Mouse (Mus musculus) left cerebral cortex, postnatal 14 days (tissue): ENCODE measurements around the gene Baiap2l2. TPM values are rescaled to one million over a fixed set of nuclear protein-coding genes. Genes with fewer than 3 reads are reported as not detected.
A peak's percentile ranks its signal among the peaks of the same experiment; 100 is the strongest.

Experiments
- DNase-seq, 2 experiments: peaks; one replicate each; pipeline ENCODE4 v3.0.0; 2021 to 2022; ENCODE audit warnings: low spot score in 2 of 2, mixed read lengths in 1 of 2
- intact Hi-C: fragments of 180-260 bp; cut with DNase I; formaldehyde crosslinking; loops from one replicate; pipeline ENCODE4 v1.15.1; 2025
- total RNA-seq, 2 experiments: library from RNA; stranded (reverse); gene quantifications; 2 replicates each; pipeline ENCODE4 v1.2.3; 2021

The Baiap2l2 gene
- total RNA-seq, 2 experiments from 2014 or later = 3.3 to 7.0 TPM

GRCm38 (mm10) chr15:79306043-79306637 lies 20.8 kb upstream of the Baiap2l2 start:
- intact Hi-C loops = no loop called here
- DNase-seq = no peak

DNA sequence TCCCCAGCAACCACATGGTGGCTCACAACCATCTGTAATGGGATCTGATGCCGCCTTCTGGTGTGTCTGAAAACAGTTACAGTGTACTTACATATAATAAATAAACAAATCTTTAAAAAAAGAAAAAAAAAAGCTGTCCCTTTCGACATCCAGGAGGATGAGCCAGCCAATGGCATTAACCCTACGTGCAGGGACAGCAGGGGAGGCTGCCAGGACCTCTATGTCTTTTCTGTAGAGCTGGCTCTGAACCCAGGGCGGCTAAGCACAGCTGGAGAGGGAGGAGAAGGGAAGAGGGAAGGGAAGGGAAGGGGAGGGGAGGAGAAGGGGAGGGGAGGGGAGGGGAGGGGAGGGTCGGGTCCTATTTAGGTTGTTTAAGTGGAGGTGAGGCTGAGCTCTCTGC lies 19.5 kb upstream of the Baiap2l2 start:
- DNase-seq = no peak
- intact Hi-C loops = no loop called here

- intact Hi-C loops = no loop called here
- DNase-seq = no peak
These were observed 18.4 kb upstream of the Baiap2l2 start for GRCm38 (mm10) chr15:79303725-79304124.

GRCm38 (mm10) chr15:79299563-79300155 lies 14.3 kb upstream of the Baiap2l2 start:
- intact Hi-C loops = no loop called here

DNA sequence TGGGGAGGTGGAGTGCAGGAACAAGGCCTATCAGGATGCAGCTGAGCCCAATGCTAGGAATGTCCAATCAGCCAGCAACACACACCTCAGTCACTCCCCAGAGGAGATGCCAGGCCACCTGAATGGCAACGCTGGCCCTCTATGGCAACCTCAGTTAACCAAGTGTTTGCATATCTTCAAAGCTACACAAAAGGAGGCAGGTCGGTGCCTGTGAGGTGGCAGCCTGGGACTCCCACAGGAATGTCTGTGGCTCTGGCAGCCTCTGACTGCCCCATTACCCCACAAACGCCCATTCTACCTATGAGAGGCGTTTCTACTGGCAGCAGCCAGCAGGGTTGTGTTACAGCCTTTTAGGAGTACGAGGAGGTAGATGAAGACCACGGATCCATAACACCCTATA lies 13.2 kb upstream of the Baiap2l2 start:
- DNase-seq = no peak
- intact Hi-C loops = no loop called here

More at GRCm38 (mm10) chr15:79299563-79300155, 14.3 kb upstream of the Baiap2l2 start:
- no peak for DNase-seq

GRCm38 (mm10) chr15:79292779-79293178 lies 7.4 kb upstream of the Baiap2l2 start:
- intact Hi-C loops = no loop called here
- DNase-seq = no peak

DNA sequence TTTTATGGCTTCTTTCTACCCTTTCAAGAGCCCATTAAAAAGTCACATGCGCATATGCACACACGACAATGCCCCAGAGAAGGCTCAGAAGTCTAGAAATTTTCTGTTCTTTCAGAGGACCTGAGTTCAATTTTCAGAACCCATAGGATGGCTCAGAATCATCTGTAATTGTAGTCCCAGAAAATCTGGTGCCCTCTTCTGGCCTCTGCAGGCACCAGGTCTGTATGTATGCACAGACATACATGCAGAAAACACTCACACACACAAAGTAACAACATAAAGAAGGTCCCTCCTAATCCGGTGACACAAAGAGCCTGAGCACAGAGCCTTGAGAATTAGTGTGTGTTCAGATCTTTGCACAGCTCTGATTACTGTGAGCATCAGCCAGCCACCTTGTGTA lies 5.0 kb upstream of the Baiap2l2 start:
- intact Hi-C loops = no loop called here
- DNase-seq = no peak

GRCm38 (mm10) chr15:79289441-79289840 lies 4.1 kb upstream of the Baiap2l2 start:
- no peak for DNase-seq
- intact Hi-C loops = no loop called here

DNA sequence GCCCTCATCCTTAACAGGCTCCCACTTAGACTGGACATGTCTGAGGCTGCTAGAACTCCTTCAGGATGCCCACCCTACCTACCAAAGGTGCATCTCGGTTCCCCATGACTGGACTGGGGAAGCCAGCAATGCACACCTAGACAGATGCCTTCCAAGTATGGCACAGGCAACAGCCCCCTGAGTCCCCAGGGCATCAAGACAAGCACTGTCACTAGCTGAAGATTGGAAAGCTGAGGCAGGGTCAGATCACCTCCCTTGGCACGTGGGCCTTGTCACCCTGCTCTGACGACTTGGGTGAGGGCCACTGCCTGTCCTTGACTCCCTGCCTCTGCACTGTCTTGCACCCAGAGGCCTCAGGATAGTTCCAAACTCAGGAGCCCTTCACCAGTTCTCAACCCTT lies 3.0 kb upstream of the Baiap2l2 start:
- intact Hi-C loops = no loop called here
- DNase-seq = no peak

- intact Hi-C loops = no loop called here
- DNase-seq = no peak
These were observed 1.8 kb upstream of the Baiap2l2 start for GRCm38 (mm10) chr15:79287091-79287490.

DNA sequence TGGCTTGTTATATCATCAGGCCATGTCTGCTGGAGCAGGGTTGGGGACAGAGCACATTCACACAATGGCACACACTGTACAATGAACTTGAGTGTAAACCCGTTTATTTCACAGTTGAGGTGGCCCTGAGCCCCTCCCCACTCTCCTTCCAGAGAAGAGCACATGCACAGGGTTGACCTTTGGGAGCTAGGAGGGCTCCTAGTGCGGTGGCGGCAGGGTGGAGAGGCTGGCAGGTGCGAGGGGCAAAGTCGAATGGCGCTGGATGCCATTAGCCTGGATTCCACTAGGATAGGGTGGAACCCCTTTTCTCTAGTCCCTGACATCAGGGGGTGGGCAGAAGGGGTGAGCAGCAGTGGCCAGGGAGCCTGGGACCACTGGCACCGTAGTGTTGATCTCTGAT lies 804 bp upstream of the Baiap2l2 start:
- no peak for DNase-seq
- intact Hi-C loops = no loop called here

- intact Hi-C loops = no loop called here
- no peak for DNase-seq
These were observed 2.0 kb downstream of the Baiap2l2 start for GRCm38 (mm10) chr15:79283371-79283770.

DNA sequence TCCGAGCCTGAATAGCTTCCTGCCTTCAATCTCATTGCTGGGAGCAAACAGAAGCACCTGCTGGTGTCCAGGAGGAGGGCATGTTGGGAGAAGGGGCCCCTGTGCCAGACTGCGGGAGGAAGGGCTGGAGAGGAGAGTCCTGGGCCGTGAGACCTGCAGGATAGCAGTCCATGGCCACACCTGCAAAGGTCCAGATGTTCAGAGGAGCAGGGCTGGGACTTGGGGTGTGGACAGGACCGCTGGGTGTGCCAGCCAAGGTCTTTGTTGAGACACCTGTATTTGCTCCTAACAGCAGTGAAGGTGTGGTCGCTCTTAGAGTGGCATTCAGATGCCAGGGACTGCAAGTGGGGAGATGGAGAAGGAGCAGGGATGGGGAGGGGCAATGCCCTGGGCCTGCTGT lies 2.9 kb downstream of the Baiap2l2 start:
- DNase-seq = no peak
- intact Hi-C loops = no loop called here

DNA sequence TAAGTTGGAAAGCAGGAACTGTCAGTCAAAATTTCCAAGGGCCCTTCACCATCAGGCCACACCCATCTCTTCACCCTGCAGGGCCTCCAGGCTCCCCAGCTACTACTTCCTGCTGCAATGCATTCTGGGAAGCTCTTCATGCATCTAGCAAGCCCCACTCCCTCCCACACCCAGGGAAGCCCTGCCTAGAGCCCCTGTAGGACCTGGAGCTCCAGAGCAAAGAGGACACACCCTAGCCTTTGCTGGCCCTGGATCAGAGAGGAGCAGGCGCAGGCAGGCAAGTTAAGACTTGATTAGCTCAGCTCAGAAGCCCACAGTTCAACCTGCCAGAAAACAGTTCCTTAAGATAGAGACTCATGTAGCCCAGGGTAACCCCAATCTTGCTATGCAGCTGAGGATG lies 3.9 kb downstream of the Baiap2l2 start:
- intact Hi-C loops = no loop called here
- DNase-seq = no peak

GRCm38 (mm10) chr15:79280850-79281249 lies 4.5 kb downstream of the Baiap2l2 start:
- DNase-seq = no peak
- intact Hi-C loops = no loop called here

DNA sequence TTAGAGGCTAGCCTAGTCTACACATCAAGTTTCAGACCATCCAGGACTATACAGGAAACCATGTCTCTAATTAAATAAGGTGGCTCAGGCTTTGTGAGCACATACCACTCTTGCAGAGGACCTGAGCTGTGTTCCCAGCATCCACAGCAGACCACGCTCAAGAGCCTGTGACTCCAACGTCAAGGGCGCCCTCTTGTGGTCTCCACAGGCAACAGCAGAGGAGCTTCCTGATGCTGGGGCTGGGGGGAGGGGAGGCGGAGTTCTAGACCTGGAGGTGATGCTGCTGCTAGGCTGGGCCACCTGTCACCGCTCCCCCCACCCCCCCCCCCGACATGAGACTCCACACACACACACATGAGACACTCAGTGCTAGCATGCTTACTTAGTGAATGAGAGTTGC lies 5.1 kb downstream of the Baiap2l2 start:
- intact Hi-C loops = no loop called here
- DNase-seq = no peak

DNA sequence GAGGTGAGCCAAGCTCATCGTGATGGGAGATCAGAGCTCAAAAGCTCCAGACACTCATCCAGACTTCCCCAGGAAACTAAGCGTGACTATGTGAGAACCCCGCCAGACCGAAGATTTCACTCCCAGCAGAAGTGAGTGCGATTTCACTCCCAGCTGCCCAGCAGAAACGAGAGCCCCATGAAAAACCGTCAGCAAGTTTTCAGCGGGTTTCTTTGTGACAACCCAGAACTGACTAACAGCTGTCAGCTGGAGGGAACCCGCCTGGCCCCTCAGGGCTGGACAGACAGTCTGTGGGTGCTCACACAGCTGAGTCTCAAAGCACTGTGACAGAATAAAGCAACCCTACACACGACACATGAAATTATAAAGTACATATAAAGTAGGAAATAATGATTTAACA lies 7.6 kb downstream of the Baiap2l2 start:
- no peak for DNase-seq
- intact Hi-C loops = no loop called here

- intact Hi-C loops = no loop called here
- no peak for DNase-seq
These were observed 12.3 kb downstream of the Baiap2l2 start for GRCm38 (mm10) chr15:79273020-79273419.

GRCm38 (mm10) chr15:79271124-79271746 lies 14.1 kb downstream of the Baiap2l2 start:
- intact Hi-C loops = no loop called here
- peak; percentile 28 to 31 for DNase-seq

GRCm38 (mm10) chr15:79270317-79271123 lies 14.8 kb downstream of the Baiap2l2 start:
- intact Hi-C loops = no loop called here
- peak in 1 of 2 experiments; percentile 60 for DNase-seq
